Mouse (Mus musculus): ENCODE results near the gene Nol10. TPM values are rescaled to one million over a fixed set of nuclear protein-coding genes. Genes with fewer than 3 reads are reported as not detected.

Nol10 gene
- polyA plus RNA-seq, 1 experiment from 2014 or later: 24.6 TPM

- Histone ChIP-seq H3K4me3 (replicated peaks) (no peak overlapping the region), H3K4me1 (replicated peaks) (no peaks in the 10 kb centered on the region), H3K27me3 (no peaks in the 10 kb centered on the region), H3K27ac (no peak overlapping the region), H3K4me2 (replicated peaks) (no peak overlapping the region), H3K36me3 (no peaks in the 10 kb centered on the region), H3K9ac (replicated peaks) (no peak overlapping the region), H3K9me3 (no peaks in the 10 kb centered on the region)
- WGBS: 80% methylated on average over 2 of the region's 2 CpGs
- ATAC-seq: no peak
Measured at GRCm38 (mm10) chr12:17338338-17338737, 9.9 kb upstream of the Nol10 start.

GRCm38 (mm10) chr12:17339114-17339905, 8.9 kb upstream of the Nol10 start:
- Histone ChIP-seq H3K27ac (no peak overlapping the region), H3K4me3 (replicated peaks) (no peak overlapping the region), H3K4me1 (replicated peaks) (no peaks in the 10 kb centered on the region), H3K27me3 (no peaks in the 10 kb centered on the region), H3K4me2 (replicated peaks) (no peak overlapping the region), H3K36me3 (no peaks in the 10 kb centered on the region), H3K9ac (replicated peaks) (no peak overlapping the region), H3K9me3 (no peaks in the 10 kb centered on the region)
- 72% methylated on average over 3 of the region's 3 CpGs for WGBS
- ATAC-seq: no peak

- Histone ChIP-seq H3K4me3 (replicated peaks) (peak overlapping the region; percentile 79), H3K4me1 (replicated peaks) (peaks cover 17% of the 10 kb centered on the region), H3K9ac (replicated peaks) (peak overlapping the region; percentile 81), H3K27ac (peak overlapping the region; percentile 45; the same call in 1 of the 2 replicates), H3K4me2 (replicated peaks) (peak overlapping the region; percentile 95), H3K36me3 (peaks cover 19% of the 10 kb centered on the region), H3K9me3 (no peaks in the 10 kb centered on the region), H3K27me3 (no peaks in the 10 kb centered on the region)
- ATAC-seq: peak; percentile 70
- 32% methylated on average over 11 of the region's 11 CpGs for WGBS
Measured at GRCm38 (mm10) chr12:17347327-17348047, 771 bp upstream of the Nol10 start.

- Histone ChIP-seq H3K27ac (no peak overlapping the region), H3K9me3 (no peaks in the 10 kb centered on the region), H3K4me1 (replicated peaks) (peaks cover 17% of the 10 kb centered on the region), H3K4me3 (replicated peaks) (no peak overlapping the region), H3K9ac (replicated peaks) (no peak overlapping the region), H3K27me3 (no peaks in the 10 kb centered on the region), H3K4me2 (replicated peaks) (no peak overlapping the region), H3K36me3 (peaks cover 44% of the 10 kb centered on the region)
- ATAC-seq: no peak
Measured at GRCm38 (mm10) chr12:17350106-17350505, 1.8 kb downstream of the Nol10 start.

GRCm38 (mm10) chr12:17356853-17357252, 8.6 kb downstream of the Nol10 start:
- ATAC-seq: no peak
- H3K4me3 ChIP-seq (replicated peaks): no peak overlapping the region
- no peak overlapping the region for H3K4me2 ChIP-seq (replicated peaks)
- H3K27me3 ChIP-seq: no peaks in the 10 kb centered on the region
- peaks cover 87% of the 10 kb centered on the region for H3K36me3 ChIP-seq
- no peak overlapping the region for H3K9ac ChIP-seq (replicated peaks)
- H3K4me1 ChIP-seq (replicated peaks): peaks cover 6% of the 10 kb centered on the region; the same call in 1 of the 2 replicates
- H3K9me3 ChIP-seq: no peaks in the 10 kb centered on the region
- WGBS: 82% methylated on average over 4 of the region's 4 CpGs
- no peak overlapping the region for H3K27ac ChIP-seq

GRCm38 (mm10) chr12:17357795-17358194, 9.5 kb downstream of the Nol10 start:
- no peak for ATAC-seq
- Histone ChIP-seq H3K9me3 (no peaks in the 10 kb centered on the region), H3K27ac (no peak overlapping the region), H3K9ac (replicated peaks) (no peak overlapping the region), H3K4me3 (replicated peaks) (no peak overlapping the region), H3K27me3 (no peaks in the 10 kb centered on the region), H3K4me2 (replicated peaks) (no peak overlapping the region), H3K36me3 (peaks cover 88% of the 10 kb centered on the region), H3K4me1 (replicated peaks) (peaks cover 6% of the 10 kb centered on the region; the same call in 1 of the 2 replicates)
- WGBS: 98% methylated on average over 5 of the region's 5 CpGs

- Histone ChIP-seq H3K4me3 (replicated peaks) (no peak overlapping the region), H3K4me1 (replicated peaks) (peaks cover 6% of the 10 kb centered on the region; the same call in 1 of the 2 replicates), H3K36me3 (peaks cover 87% of the 10 kb centered on the region), H3K27ac (no peak overlapping the region), H3K9me3 (no peaks in the 10 kb centered on the region), H3K27me3 (no peaks in the 10 kb centered on the region), H3K9ac (replicated peaks) (no peak overlapping the region), H3K4me2 (replicated peaks) (no peak overlapping the region)
- no peak for ATAC-seq
- WGBS: 92% methylated on average over 9 of the region's 9 CpGs
Measured at GRCm38 (mm10) chr12:17358981-17359380, 10.7 kb downstream of the Nol10 start.

GRCm38 (mm10) chr12:17360104-17360503, 11.8 kb downstream of the Nol10 start:
- Histone ChIP-seq H3K27ac (no peak overlapping the region), H3K36me3 (peaks cover 86% of the 10 kb centered on the region), H3K4me3 (replicated peaks) (no peak overlapping the region), H3K4me2 (replicated peaks) (no peak overlapping the region), H3K4me1 (replicated peaks) (peaks cover 6% of the 10 kb centered on the region; the same call in 1 of the 2 replicates), H3K27me3 (no peaks in the 10 kb centered on the region), H3K9me3 (no peaks in the 10 kb centered on the region), H3K9ac (replicated peaks) (no peak overlapping the region)
- ATAC-seq: no peak
- WGBS: 41% methylated on average over 9 of the region's 9 CpGs

GRCm38 (mm10) chr12:17360650-17361049, 12.4 kb downstream of the Nol10 start:
- H3K4me3 ChIP-seq (replicated peaks): no peak overlapping the region
- peaks cover 86% of the 10 kb centered on the region for H3K36me3 ChIP-seq
- no peak overlapping the region for H3K27ac ChIP-seq
- ATAC-seq: no peak
- 12% methylated on average over 4 of the region's 4 CpGs for WGBS
- no peaks in the 10 kb centered on the region for H3K27me3 ChIP-seq
- H3K9ac ChIP-seq (replicated peaks): no peak overlapping the region
- no peak overlapping the region for H3K4me2 ChIP-seq (replicated peaks)
- no peaks in the 10 kb centered on the region for H3K9me3 ChIP-seq
- peaks cover 6% of the 10 kb centered on the region; the same call in 1 of the 2 replicates for H3K4me1 ChIP-seq (replicated peaks)

GRCm38 (mm10) chr12:17362316-17362715, 14.1 kb downstream of the Nol10 start:
- Histone ChIP-seq H3K27me3 (no peaks in the 10 kb centered on the region), H3K4me3 (replicated peaks) (no peak overlapping the region), H3K4me1 (replicated peaks) (peaks cover 6% of the 10 kb centered on the region; the same call in 1 of the 2 replicates), H3K4me2 (replicated peaks) (no peak overlapping the region), H3K9ac (replicated peaks) (no peak overlapping the region), H3K36me3 (peaks cover 81% of the 10 kb centered on the region), H3K9me3 (no peaks in the 10 kb centered on the region), H3K27ac (no peak overlapping the region)
- 96% methylated on average over 5 of the region's 5 CpGs for WGBS
- no peak for ATAC-seq

- ATAC-seq: peak; percentile 68; the same call in 1 of the 2 replicates
- Histone ChIP-seq H3K9ac (replicated peaks) (no peak overlapping the region), H3K4me2 (replicated peaks) (no peak overlapping the region), H3K4me1 (replicated peaks) (no peaks in the 10 kb centered on the region), H3K4me3 (replicated peaks) (no peak overlapping the region), H3K36me3 (peaks cover 82% of the 10 kb centered on the region), H3K9me3 (no peaks in the 10 kb centered on the region), H3K27ac (no peak overlapping the region), H3K27me3 (no peaks in the 10 kb centered on the region)
- 72% methylated on average over 5 of the region's 5 CpGs for WGBS
Measured at GRCm38 (mm10) chr12:17366981-17367380, 18.7 kb downstream of the Nol10 start.

GRCm38 (mm10) chr12:17369111-17369510, 20.9 kb downstream of the Nol10 start:
- Histone ChIP-seq H3K9ac (replicated peaks) (no peak overlapping the region), H3K27me3 (no peaks in the 10 kb centered on the region), H3K4me1 (replicated peaks) (no peaks in the 10 kb centered on the region), H3K4me3 (replicated peaks) (no peak overlapping the region), H3K4me2 (replicated peaks) (no peak overlapping the region), H3K36me3 (peaks cover 81% of the 10 kb centered on the region), H3K27ac (no peak overlapping the region), H3K9me3 (no peaks in the 10 kb centered on the region)
- WGBS: 96% methylated on average over 3 of the region's 3 CpGs
- ATAC-seq: no peak

Data from midbrain, embryonic 13.5 days (tissue).